8 mouse cellular contexts compared by ENCODE assay signal in the genomic region with DNA sequence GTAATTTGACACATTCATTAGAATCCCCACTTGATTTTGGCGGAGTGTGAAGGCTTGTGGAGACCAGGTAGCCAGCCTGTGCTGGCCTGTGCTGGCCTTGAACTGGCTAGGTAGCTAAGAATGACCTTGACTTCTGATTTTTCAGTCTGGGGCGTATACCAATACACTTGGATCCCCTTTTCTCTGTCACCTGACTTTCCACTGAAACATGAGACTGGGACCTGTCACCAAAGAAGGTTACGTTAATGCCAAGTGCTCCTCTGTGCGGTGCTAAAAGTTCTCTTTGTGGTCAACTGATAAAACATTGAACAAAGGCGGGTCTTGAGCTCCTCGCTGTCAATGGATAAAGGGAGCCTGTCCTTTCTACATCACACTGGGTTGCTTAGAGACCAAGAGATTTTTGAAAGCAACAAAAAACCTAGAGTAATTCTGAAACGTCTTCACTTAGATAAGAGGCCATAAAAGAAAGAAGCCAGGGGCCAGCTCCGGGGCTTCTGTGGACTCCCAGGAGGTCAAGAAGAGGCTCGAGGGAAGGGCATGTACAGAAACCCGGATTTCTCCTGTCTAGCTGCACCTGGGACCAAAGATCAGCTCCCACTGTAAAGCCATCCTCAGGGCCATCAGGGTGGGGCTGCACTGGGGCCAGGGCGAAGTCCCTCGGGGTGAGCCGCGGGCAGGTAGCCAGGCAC.
DNase-seq lines count a peak whose midpoint lies in the region; ATAC-seq and TF ChIP-seq lines count a peak whose summit lies in the region.

No protein-coding gene starts in this region.

- H3K4me2 ChIP-seq in hindbrain, embryonic 15.5 days: peak overlapping the region; percentile 88
- H3K4me2 ChIP-seq in liver, embryonic 14.5 days (ENCODE audit: low read depth): peak overlapping the region; percentile 49

- peak overlapping the region; percentile 36 for H3K9ac ChIP-seq in hindbrain, embryonic 15.5 days
- no peak overlapping the region for H3K9ac ChIP-seq in liver, embryonic 14.5 days (replicated peaks)

- no peak for TF ChIP-seq EP300 in liver, embryonic 14.5 days (IDR thresholded peaks at IDR 0.05; ENCODE audit: low read depth)

- peak overlapping the region; percentile 59 for H3K4me3 ChIP-seq in embryonic facial prominence, embryonic 10.5 days
- peak overlapping the region; percentile 37 for H3K4me3 ChIP-seq in hindbrain, embryonic 15.5 days
- H3K4me3 ChIP-seq in liver, embryonic 14.5 days (ENCODE audit: insufficient read depth in 1 of 2, low read depth in 2 of 2, low read length in 2 of 2): peak overlapping the region; percentile 5 to 23; a peak in 2 of 4 replicates

- no peaks in the 10 kb centered on the region for H3K36me3 ChIP-seq in embryonic facial prominence, embryonic 10.5 days (replicated peaks)
- H3K36me3 ChIP-seq in hindbrain, embryonic 15.5 days: no peaks in the 10 kb centered on the region
- no peaks in the 10 kb centered on the region for H3K36me3 ChIP-seq in liver, embryonic 14.5 days (replicated peaks; ENCODE audit: control insufficient read depth, insufficient read depth, low read depth)

- H3K4me1 ChIP-seq in embryonic facial prominence, embryonic 10.5 days: peaks cover 31% of the 10 kb centered on the region
- peaks cover 23% of the 10 kb centered on the region for H3K4me1 ChIP-seq in hindbrain, embryonic 15.5 days (replicated peaks)
- H3K4me1 ChIP-seq in liver, embryonic 14.5 days (replicated peaks; ENCODE audit: control insufficient read depth in 2 of 2, insufficient read depth in 2 of 2, low read length in 1 of 2): peaks cover 0 to 2% of the 10 kb centered on the region in 2 experiments; a peak in 1 of 4 replicates

- peak overlapping the region; percentile 84 for H3K27ac ChIP-seq in embryonic facial prominence, embryonic 10.5 days (replicated peaks)
- no peak overlapping the region for H3K27ac ChIP-seq in hindbrain, embryonic 15.5 days (replicated peaks)
- no peak overlapping the region for H3K27ac ChIP-seq in liver, embryonic 14.5 days

- 8% methylated on average over 14 of the region's 14 CpGs for WGBS in embryonic facial prominence, embryonic 10.5 days
- WGBS in hindbrain, embryonic 15.5 days: 16% methylated on average over 14 of the region's 14 CpGs
- 10% methylated on average over 14 of the region's 14 CpGs for WGBS in liver, embryonic 14.5 days (ENCODE audit: insufficient replicate concordance)

- TF ChIP-seq CTCF in liver, embryonic 14.5 days (IDR thresholded peaks at IDR 0.05; ENCODE audit: low read depth): no peak

- no peak for DNase-seq in cerebellum, adult 9-10 months
- no peak for DNase-seq in embryonic facial prominence, embryonic 10.5 days (ENCODE audit: low spot score)
- DNase-seq in liver, embryonic 14.5 days (ENCODE audit: low read depth in 3 of 3, low spot score in 3 of 3): no peak
- DNase-seq in layer of hippocampus, adult 9-11 months: no peak
- DNase-seq in yolk sac, embryonic 10.5 days (ENCODE audit: low spot score): no peak
- no peak for DNase-seq in layer of hippocampus, adult 9-10 months (ENCODE audit: low spot score)

- peaks cover 66% of the 10 kb centered on the region for H3K27me3 ChIP-seq in embryonic facial prominence, embryonic 10.5 days (replicated peaks; ENCODE audit: low read depth, poor library complexity, severe bottlenecking)
- H3K27me3 ChIP-seq in hindbrain, embryonic 15.5 days: peaks cover 20% of the 10 kb centered on the region; the same call in 1 of the 2 replicates
- no peaks in the 10 kb centered on the region for H3K27me3 ChIP-seq in liver, embryonic 14.5 days (ENCODE audit: control insufficient read depth, insufficient read depth, low read length)

- no peaks in the 10 kb centered on the region for H3K9me3 ChIP-seq in embryonic facial prominence, embryonic 10.5 days
- no peaks in the 10 kb centered on the region for H3K9me3 ChIP-seq in hindbrain, embryonic 15.5 days
- H3K9me3 ChIP-seq in liver, embryonic 14.5 days (ENCODE audit: control insufficient read depth, low read length): no peaks in the 10 kb centered on the region

- ATAC-seq in cerebellum, adult (ENCODE audit: insufficient number of reproducible peaks, low FRiP score, low TSS enrichment): peak; percentile 16; the same call in 1 of the 2 replicates
- no peak for ATAC-seq in hindbrain, embryonic 15.5 days (ENCODE audit: low FRiP score, low read depth)
- no peak; the same call in 1 of the 2 replicates for ATAC-seq in liver, embryonic 14.5 days (ENCODE audit: insufficient read depth)
